ENCODE assay signal across 20 mouse cellular contexts in the genomic region with DNA sequence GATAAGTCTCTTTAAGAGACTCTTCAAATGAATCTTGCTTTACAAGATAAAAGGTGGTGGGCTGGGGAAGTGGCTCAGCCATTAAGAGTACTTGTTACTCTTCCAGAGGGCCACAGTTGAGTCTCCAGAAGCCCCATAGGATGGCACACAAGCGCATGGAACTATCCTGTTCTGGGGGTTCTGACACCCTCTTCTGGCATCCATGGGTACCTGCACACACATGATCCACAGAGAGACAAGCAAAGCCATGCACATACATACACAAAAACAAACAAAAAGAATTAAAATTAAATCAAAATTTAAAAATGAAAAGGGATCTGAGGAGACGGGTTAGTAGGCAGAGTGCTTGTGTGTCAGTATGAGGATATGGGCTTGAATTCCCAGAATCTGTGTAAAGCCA. TPM values are rescaled to one million over a fixed set of nuclear protein-coding genes. Genes with fewer than 3 reads are reported as not detected.
DNase-seq lines count a peak whose midpoint lies in the region; ATAC-seq and TF ChIP-seq lines count a peak whose summit lies in the region.
"Had no signal": no experiment of that assay in that cellular context is flagged by ENCODE, and none has a peak within 500 bp of the region (broad histone marks: within the 10 kb centered on the region; RNA-seq: fewer than 3 reads in every experiment).

No protein-coding gene starts in this region.

- intact Hi-C loops in gastrocnemius, adult 2 months (cut with DNase I), result no loop called here
- intact Hi-C loops in gastrocnemius, postnatal 36 days (cut with DNase I), result no loop called here

- H3K79me2 ChIP-seq in CH12.LX (replicated peaks; ENCODE audit: control insufficient read depth, extremely low read depth, insufficient read depth, poor library complexity, severe bottlenecking), result no peaks in the 10 kb centered on the region

- no peak for TF ChIP-seq EP300 in CH12.LX (IDR thresholded peaks at IDR 0.05; ENCODE audit: low read length)

- peak; percentile 42 for TF ChIP-seq CTCF in gastrocnemius, adult 2 months (IDR thresholded peaks at IDR 0.05)
- TF ChIP-seq CTCF in kidney, postnatal 0 days (IDR thresholded peaks at IDR 0.05; ENCODE audit: low read depth), result peak; percentile 32; the same call in 1 of the 2 replicates
- TF ChIP-seq CTCF in CH12.LX (conservative IDR thresholded peaks at IDR 0.05 in 1 of 2, IDR thresholded peaks at IDR 0.05 in 1 of 2; ENCODE audit: low read depth in 2 of 2, low read length in 2 of 2), result peak in 1 of 2 experiments; percentile 42; a peak in 2 of 4 replicates

- H3K4me3 ChIP-seq in gastrocnemius, adult 2 months, result no peak overlapping the region
- H3K4me3 ChIP-seq in kidney, postnatal 0 days (replicated peaks; ENCODE audit: low read depth, low read length), result no peak overlapping the region
- no peak overlapping the region for H3K4me3 ChIP-seq in CH12.LX (replicated peaks in 1 of 3; ENCODE audit: low read depth in 2 of 3, low read length in 2 of 3, poor library complexity in 1 of 3)
- H3K4me3 ChIP-seq: forebrain, embryonic 15.5 days; hindbrain, embryonic 15.5 days had no signal

- H3K4me1 ChIP-seq in kidney, postnatal 0 days (replicated peaks; ENCODE audit: insufficient read depth, low read length), result peaks cover 6% of the 10 kb centered on the region
- peaks cover 14 to 25% of the 10 kb centered on the region in 2 experiments for H3K4me1 ChIP-seq in CH12.LX (ENCODE audit: control insufficient read depth in 1 of 2, insufficient read depth in 2 of 2)
- H3K4me1 ChIP-seq: forebrain, embryonic 15.5 days; hindbrain, embryonic 15.5 days had no signal

- no peak for TF ChIP-seq POLR2A in CH12.LX (IDR thresholded peaks at IDR 0.05; ENCODE audit: low read depth, low read length)

- dilution Hi-C loops in CH12.LX (cut with MboI; ENCODE audit: extremely low pct_ligation_motif_present, extremely low pct_unique_long_range_greater_than_20kb, low sequenced_read_pairs), result no loop called here

- 94% methylated on average over 2 of the region's 2 CpGs for WGBS in kidney, postnatal 0 days

- DNase-seq in gastrocnemius, adult 2 months, result no peak
- no peak for DNase-seq in gastrocnemius, postnatal 36 days
- no peak for DNase-seq in kidney, postnatal 0 days (ENCODE audit: low spot score)
- no peak for DNase-seq in kidney, postnatal 14 days
- DNase-seq in CH12.LX (ENCODE audit: extremely low read depth) (no peak), ZHBTc4 (ENCODE audit: low read depth, low spot score) (peak; percentile 39)
- no peak for DNase-seq in natural killer cell, adult 2 months (ENCODE audit: low spot score in 2 of 2)
- DNase-seq in adrenal gland, postnatal 14 days, result no peak
- DNase-seq: adrenal gland, adult 8-10 months; cerebellum, postnatal 10 days; embryo, embryonic 11 days; heart, postnatal 36 days; lung, adult 18-20 months; lung, postnatal 36 days; retina, postnatal 1 day; right cerebral cortex, postnatal 4 days had no signal

- no peak overlapping the region for H3K9ac ChIP-seq in kidney, postnatal 0 days (ENCODE audit: low read depth, low read length)
- no peak overlapping the region for H3K9ac ChIP-seq in CH12.LX (ENCODE audit: insufficient read depth, low read depth)
- H3K9ac ChIP-seq: forebrain, embryonic 15.5 days; hindbrain, embryonic 15.5 days had no signal

- no peak overlapping the region for H3K4me2 ChIP-seq in kidney, postnatal 0 days (ENCODE audit: low read length)
- no peak overlapping the region for H3K4me2 ChIP-seq in CH12.LX (ENCODE audit: insufficient read depth, low read depth, poor library complexity, severe bottlenecking)
- H3K4me2 ChIP-seq: forebrain, embryonic 15.5 days; heart, embryonic 11.5 days; hindbrain, embryonic 15.5 days had no signal

- H3K27ac ChIP-seq in gastrocnemius, adult 2 months, result no peak overlapping the region
- no peak overlapping the region for H3K27ac ChIP-seq in kidney, postnatal 0 days
- H3K27ac ChIP-seq in CH12.LX (ENCODE audit: insufficient read depth, low read depth), result no peak overlapping the region
- H3K27ac ChIP-seq: forebrain, embryonic 15.5 days; hindbrain, embryonic 15.5 days had no signal

- no peak for ATAC-seq in kidney, postnatal 0 days (replicated peaks; ENCODE audit: low FRiP score, low read depth)
- ATAC-seq: forebrain, embryonic 15.5 days; intestine, embryonic 16.5 days had no signal

- 0 out of 2 replicates have a peak, but pooled peaks cover 4% of the 10 kb centered on the region for H3K36me3 ChIP-seq in kidney, postnatal 0 days (ENCODE audit: insufficient read depth, low read length)
- H3K36me3 ChIP-seq in CH12.LX (replicated peaks in 1 of 2; ENCODE audit: control insufficient read depth in 1 of 2, insufficient read depth in 1 of 2, low read length in 1 of 2), result no peaks in the 10 kb centered on the region
- H3K36me3 ChIP-seq: forebrain, embryonic 15.5 days; hindbrain, embryonic 15.5 days had no signal

- no peaks in the 10 kb centered on the region for H3K27me3 ChIP-seq in kidney, postnatal 0 days (ENCODE audit: insufficient read depth, low read length)
- H3K27me3 ChIP-seq in CH12.LX (replicated peaks), result no peaks in the 10 kb centered on the region
- H3K27me3 ChIP-seq: forebrain, embryonic 15.5 days; hindbrain, embryonic 15.5 days had no signal

- peak; percentile 21 for TF ChIP-seq RAD21 in CH12.LX (IDR thresholded peaks at IDR 0.05; ENCODE audit: low read depth, low read length)

- in situ Hi-C loops in CH12.LX (cut with MboI; ENCODE audit: low pct_ligation_motif_present, low pct_unique_long_range_greater_than_20kb, low sequenced_read_pairs), result no loop called here

- H3K9me3 ChIP-seq in kidney, postnatal 0 days (replicated peaks; ENCODE audit: low read length), result no peaks in the 10 kb centered on the region
- no peaks in the 10 kb centered on the region for H3K9me3 ChIP-seq in CH12.LX (replicated peaks; ENCODE audit: low read length)
- H3K9me3 ChIP-seq: forebrain, embryonic 15.5 days; hindbrain, embryonic 15.5 days had no signal

TF ChIP-seq in CH12.LX, 34 proteins besides CTCF, POLR2A, EP300 and RAD21:
- peak; percentile 39; the same call in 1 of the 2 replicates for TF ChIP-seq SMC3 (IDR thresholded peaks at IDR 0.05; ENCODE audit: low read depth, low read length)
- TF ChIP-seq MAZ (IDR thresholded peaks at IDR 0.05; ENCODE audit: low read depth, low read length), result no peak
- no peak for TF ChIP-seq MAX (IDR thresholded peaks at IDR 0.05; ENCODE audit: low read length)

RNA-seq across cellular contexts. Expression of a gene that starts 36.0 kb away (rescaled TPM):
- total RNA-seq in gastrocnemius, adult 2 months (2021), result 1 to 10 TPM; 4.6 to 6.9 TPM
- total RNA-seq in gastrocnemius, postnatal 36 days (2021), result 1 to 10 TPM; 4.5 to 4.9 TPM
- polyA plus RNA-seq in kidney, postnatal 0 days (2015; fragmentation: Nextera tagmentation; extraction: Ambion mirVana), result 9.5 and 9.7 TPM in 2 replicates
- total RNA-seq in CH12.LX (2012; rRNA removed) (7.5 and 8.2 TPM in 2 replicates), CH12.LX (2014; rRNA removed) (11.4 and 13.3 TPM in 2 replicates)
- 4.0 and 4.4 TPM in 2 replicates for polyA plus RNA-seq in CH12.LX (2012; ENCODE audit: insufficient read length, low read depth)
- total RNA-seq in adrenal gland, postnatal 14 days (2021), result 20.7 and 24.8 TPM in 2 replicates
